Mouse (Mus musculus) ES-Bruce4 (cell line): ENCODE data around the gene Ypel2. TPM values are rescaled to one million over a fixed set of nuclear protein-coding genes. Genes with fewer than 3 reads are reported as not detected.

Experiments
- H3K27ac ChIP-seq: 2 replicates; pipeline ENCODE4 v1.5.1; 2012; ENCODE audit warnings: low read length, inconsistent platforms; ENCODE audit not compliant: insufficient read depth
- H3K27me3 ChIP-seq: 2 replicates; pipeline ENCODE4 v1.6.1; 2012; ENCODE audit warnings: mild to moderate bottlenecking, low read length, inconsistent platforms; ENCODE audit not compliant: control insufficient read depth, poor library complexity, insufficient read depth, severe bottlenecking
- H3K36me3 ChIP-seq: 2 replicates; pipeline ENCODE4 v1.6.1; 2012; ENCODE audit warnings: inconsistent platforms, mild to moderate bottlenecking, low read length, moderate library complexity; ENCODE audit not compliant: control insufficient read depth, poor library complexity, insufficient read depth, severe bottlenecking
- H3K4me1 ChIP-seq: one replicate; pipeline ENCODE4 v1.8.1; 2011; ENCODE audit warnings: low read length; ENCODE audit not compliant: control insufficient read depth, insufficient read depth
- H3K4me3 ChIP-seq: 2 replicates; pipeline ENCODE4 v1.5.1; 2011; ENCODE audit warnings: low read depth, mild to moderate bottlenecking, low read length
- H3K9ac ChIP-seq: 2 replicates; pipeline ENCODE4 v1.6.1; 2012; ENCODE audit warnings: low read depth, mild to moderate bottlenecking, inconsistent platforms; ENCODE audit not compliant: poor library complexity, severe bottlenecking
- H3K9me3 ChIP-seq: replicated peaks from 2 replicates; pipeline ENCODE4 v1.6.1; 2012; ENCODE audit warnings: mild to moderate bottlenecking, low read length, inconsistent platforms; ENCODE audit not compliant: control insufficient read depth, poor library complexity, insufficient read depth, severe bottlenecking
- CTCF ChIP-seq: IDR thresholded peaks from one replicate; pipeline ENCODE4 v1.8.1; 2011; ENCODE audit warnings: low read depth, low read length
- EP300 ChIP-seq: IDR thresholded peaks from 2 replicates; pipeline ENCODE4 v1.6.1; 2011; ENCODE audit warnings: low read depth, low read length; ENCODE audit not compliant: insufficient read depth
- POLR2A ChIP-seq: IDR thresholded peaks from one replicate; pipeline ENCODE4 v1.8.1; 2011; ENCODE audit warnings: low read length; ENCODE audit not compliant: insufficient read depth
- polyA plus RNA-seq: library from polyadenylated mRNA; stranded (reverse); fragments of >200 nt; gene quantifications from 2 replicates; pipeline ENCODE4 v1.2.4, GENCODE M21; 2011; ENCODE audit warnings: low read depth; ENCODE audit not compliant: missing spikeins, insufficient read depth, insufficient read length

Gene Ypel2
- polyA plus RNA-seq, 1 experiment: 6.9 TPM

DNA sequence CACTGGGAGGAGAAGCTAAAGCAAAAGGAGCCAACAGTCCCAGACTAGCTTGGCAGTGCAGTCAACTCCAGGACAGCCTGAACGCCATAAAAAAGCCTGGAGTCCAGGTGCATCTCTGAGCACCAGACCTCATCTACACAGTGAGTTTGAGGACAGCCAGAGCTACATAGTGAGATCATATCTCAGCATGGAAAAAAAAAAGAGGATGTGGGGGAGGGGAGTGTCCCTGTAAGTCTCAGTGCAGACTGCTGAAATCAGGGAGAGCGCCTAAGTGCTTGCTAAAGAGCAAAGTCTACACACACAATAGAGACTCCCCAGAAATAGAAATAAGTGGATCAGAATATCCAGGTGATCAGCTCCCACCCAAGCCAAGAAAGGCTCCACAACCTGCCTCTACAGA lies 37.1 kb downstream of the Ypel2 start:
- Histone ChIP-seq H3K27ac (no peak overlapping the region), H3K4me3 (no peak overlapping the region), H3K36me3 (no peaks in the 10 kb centered on the region), H3K4me1 (peaks cover 2% of the 10 kb centered on the region), H3K9ac (no peak overlapping the region), H3K9me3 (peaks cover 5% of the 10 kb centered on the region; the same call in 1 of the 2 replicates), H3K27me3 (no peaks in the 10 kb centered on the region)
- TF ChIP-seq EP300: no peak
- no peak for TF ChIP-seq POLR2A
- TF ChIP-seq CTCF: no peak

- H3K27me3 ChIP-seq: no peaks in the 10 kb centered on the region
- TF ChIP-seq CTCF (no peak), EP300 (no peak), POLR2A (no peak)
- H3K36me3 ChIP-seq: no peaks in the 10 kb centered on the region
- H3K4me3 ChIP-seq: no peak overlapping the region
- H3K9ac ChIP-seq: no peak overlapping the region
- peaks cover 5% of the 10 kb centered on the region; the same call in 1 of the 2 replicates for H3K9me3 ChIP-seq
- H3K27ac ChIP-seq: no peak overlapping the region
- H3K4me1 ChIP-seq: peaks cover 2% of the 10 kb centered on the region
These were observed 38.8 kb downstream of the Ypel2 start for GRCm38 (mm10) chr11:86954616-86955270.

DNA sequence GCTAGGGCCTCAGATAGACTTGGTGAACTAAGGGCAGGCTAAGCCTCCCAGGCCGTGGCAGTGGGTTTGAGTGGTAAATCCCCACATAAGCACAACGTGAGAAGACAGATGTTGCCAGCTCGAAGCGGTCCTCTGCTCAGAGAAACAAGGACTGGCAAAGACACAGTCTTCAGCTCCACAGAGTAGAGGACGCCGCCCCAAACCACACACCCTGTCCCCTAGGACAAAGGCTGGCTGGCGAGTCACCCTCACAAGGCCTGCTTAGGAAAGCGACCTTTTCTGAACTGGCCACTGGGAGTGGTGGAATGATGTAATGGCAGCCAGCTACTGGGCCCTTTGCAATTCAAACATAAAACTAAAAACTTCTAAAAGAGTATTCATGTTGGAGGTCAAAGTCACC lies 40.4 kb downstream of the Ypel2 start:
- Histone ChIP-seq H3K4me1 (peaks cover 2% of the 10 kb centered on the region), H3K9me3 (peaks cover 5% of the 10 kb centered on the region; the same call in 1 of the 2 replicates), H3K27me3 (no peaks in the 10 kb centered on the region), H3K27ac (no peak overlapping the region), H3K9ac (no peak overlapping the region), H3K4me3 (no peak overlapping the region), H3K36me3 (no peaks in the 10 kb centered on the region)
- TF ChIP-seq CTCF: no peak
- TF ChIP-seq POLR2A: no peak
- TF ChIP-seq EP300: no peak

GRCm38 (mm10) chr11:86952659-86953058 lies 40.8 kb downstream of the Ypel2 start:
- H3K4me3 ChIP-seq: no peak overlapping the region
- H3K4me1 ChIP-seq: peaks cover 2% of the 10 kb centered on the region
- H3K9ac ChIP-seq: no peak overlapping the region
- no peaks in the 10 kb centered on the region for H3K27me3 ChIP-seq
- H3K36me3 ChIP-seq: no peaks in the 10 kb centered on the region
- peaks cover 5% of the 10 kb centered on the region; the same call in 1 of the 2 replicates for H3K9me3 ChIP-seq
- H3K27ac ChIP-seq: no peak overlapping the region
- TF ChIP-seq POLR2A (no peak), CTCF (no peak), EP300 (no peak)

DNA sequence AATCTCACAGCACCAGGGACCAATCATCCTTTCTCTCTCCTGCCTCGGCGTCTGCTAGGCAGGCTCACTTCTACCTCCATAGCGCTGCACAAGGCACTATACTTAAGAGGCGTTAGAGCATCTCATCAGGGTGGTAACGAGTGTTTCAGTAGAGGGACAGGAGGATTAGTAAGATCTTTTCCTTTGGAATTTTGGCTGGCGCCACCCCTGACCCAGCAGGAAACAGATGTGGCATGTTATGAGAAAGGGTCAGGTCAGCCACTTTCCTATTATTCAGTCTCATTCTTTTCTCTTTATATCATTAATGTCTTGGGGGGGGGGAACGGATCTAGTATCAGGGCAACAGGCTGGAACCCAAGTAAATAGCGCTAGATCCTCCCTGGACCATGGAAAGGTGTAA lies 41.8 kb downstream of the Ypel2 start:
- no peak for TF ChIP-seq CTCF
- no peak for TF ChIP-seq POLR2A
- no peak for TF ChIP-seq EP300
- H3K27me3 ChIP-seq: no peaks in the 10 kb centered on the region
- H3K4me3 ChIP-seq: no peak overlapping the region
- no peak overlapping the region for H3K9ac ChIP-seq
- peaks cover 5% of the 10 kb centered on the region; the same call in 1 of the 2 replicates for H3K9me3 ChIP-seq
- H3K4me1 ChIP-seq: peaks cover 2% of the 10 kb centered on the region
- no peak overlapping the region for H3K27ac ChIP-seq
- no peaks in the 10 kb centered on the region for H3K36me3 ChIP-seq

DNA sequence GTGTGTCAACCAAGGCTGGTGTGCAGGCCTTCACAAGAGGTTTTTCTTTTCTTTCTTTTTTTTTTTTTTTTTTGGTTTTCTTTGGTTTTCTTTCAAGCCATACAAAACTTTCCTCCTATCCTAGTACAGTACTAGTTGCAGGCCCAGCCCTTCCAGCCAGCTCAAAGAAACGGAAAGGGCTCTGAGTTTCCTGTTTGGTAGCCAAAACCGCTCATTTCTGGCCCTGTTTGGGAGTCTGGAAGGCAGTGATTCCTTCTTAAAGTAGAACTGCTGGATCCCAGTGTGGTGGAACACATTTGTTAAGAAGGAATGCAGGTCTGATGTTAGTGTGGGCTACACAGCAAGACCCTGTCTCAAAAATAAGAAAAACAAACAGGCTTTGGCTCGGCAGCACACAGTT lies 43.0 kb downstream of the Ypel2 start:
- Histone ChIP-seq H3K27me3 (no peaks in the 10 kb centered on the region), H3K36me3 (no peaks in the 10 kb centered on the region), H3K9ac (no peak overlapping the region), H3K9me3 (peaks cover 5% of the 10 kb centered on the region; the same call in 1 of the 2 replicates), H3K27ac (no peak overlapping the region), H3K4me1 (peaks cover 2% of the 10 kb centered on the region), H3K4me3 (no peak overlapping the region)
- TF ChIP-seq POLR2A (no peak), EP300 (no peak), CTCF (no peak)
